Mouse (Mus musculus): ENCODE measurements around the gene Plppr2.

DNA sequence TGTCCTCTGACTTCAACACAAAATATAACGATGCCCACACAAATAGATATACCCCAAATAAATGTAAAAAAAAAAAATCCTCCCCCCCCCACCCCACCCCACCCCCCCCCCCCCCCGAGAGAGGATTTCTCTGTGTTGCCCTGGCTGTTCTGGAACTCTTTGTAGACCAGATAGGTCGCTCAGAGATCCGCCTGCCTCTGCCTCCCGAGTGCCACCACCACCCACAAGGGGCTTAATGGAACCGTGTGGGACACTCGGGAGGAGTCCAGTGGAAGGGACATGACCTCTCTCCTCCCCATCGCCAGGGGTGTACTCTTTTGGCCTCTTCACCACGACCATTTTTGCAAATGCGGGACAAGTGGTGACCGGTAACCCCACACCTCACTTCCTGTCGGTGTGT is 6.2 kb downstream of the Plppr2 start:
- TF ChIP-seq CTCF (IDR thresholded peaks at IDR 0.05; ENCODE audit: low read depth) (no peak), EP300 (IDR thresholded peaks at IDR 0.05; ENCODE audit: low read depth) (no peak)

Measured in liver, embryonic 14.5 days (tissue).